Mouse (Mus musculus) layer of hippocampus, postnatal 14 days (tissue): Measurements from ENCODE around the gene Vmn1r9. TPM values are rescaled to one million over a fixed set of nuclear protein-coding genes. Genes with fewer than 3 reads are reported as not detected.
"Not testable (repeated sequence)": the region's sequence is repeated elsewhere in the genome, so short reads cannot be mapped to it uniquely, and the experiment has no call there.

Experiments used
- DNase-seq, 2 experiments: peaks; one replicate each; pipeline ENCODE4 v3.0.0; 2021 to 2022; ENCODE audit warnings: low spot score in 2 of 2, mixed read lengths in 1 of 2
- long read RNA-seq, 2 experiments: library from polyadenylated mRNA; stranded (forward); transcript quantifications; one replicate each; pipeline ENCODE4 v2.0.0; 2021
- total RNA-seq, 2 experiments: library from RNA; stranded (reverse); gene quantifications; 2 replicates each; pipeline ENCODE4 v1.2.3; 2021

Vmn1r9 gene
- not detected for total RNA-seq
- long read RNA-seq, experiment 1 = 0 reads
- long read RNA-seq, experiment 2 = 0 reads

DNA sequence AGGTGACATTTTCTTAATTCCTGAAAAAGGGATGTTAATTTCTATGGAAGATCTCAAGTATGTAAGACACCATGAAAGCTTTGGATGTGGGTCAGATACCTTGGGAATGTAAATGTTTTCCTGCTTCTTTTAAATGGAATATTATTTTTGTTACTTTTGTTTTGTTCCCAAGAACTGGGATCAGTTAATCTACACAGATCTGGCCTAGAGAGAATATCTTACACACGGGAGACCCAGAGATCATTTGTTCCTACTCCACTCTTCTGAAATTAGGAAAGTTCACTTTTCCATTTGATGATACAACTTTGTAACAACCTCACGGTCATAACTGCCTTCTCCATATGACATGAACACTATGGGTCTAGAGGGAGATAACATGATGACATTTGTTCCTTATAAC is at the start of gene Vmn1r9:
Vmn1r9 (plus strand) TSS at position 301 of the 400 bp plus-strand sequence.
- DNase-seq = no peak

- not testable (repeated sequence) for DNase-seq
Measured at GRCm38 (mm10) chr6:57025224-57025623, 41.4 kb upstream of the Vmn1r9 start, which contains the start of gene Vmn1r7. TSS of gene Vmn1r7 (minus strand) at chr6:57025324.

- no peak for DNase-seq
Measured at GRCm38 (mm10) chr6:57031984-57032383, 34.6 kb upstream of the Vmn1r9 start, which contains the start of gene Vmn1r8. TSS of gene Vmn1r8 (plus strand) at chr6:57032284.

- no peak for DNase-seq
Measured at GRCm38 (mm10) chr6:57034674-57035073, 31.9 kb upstream of the Vmn1r9 start.

DNA sequence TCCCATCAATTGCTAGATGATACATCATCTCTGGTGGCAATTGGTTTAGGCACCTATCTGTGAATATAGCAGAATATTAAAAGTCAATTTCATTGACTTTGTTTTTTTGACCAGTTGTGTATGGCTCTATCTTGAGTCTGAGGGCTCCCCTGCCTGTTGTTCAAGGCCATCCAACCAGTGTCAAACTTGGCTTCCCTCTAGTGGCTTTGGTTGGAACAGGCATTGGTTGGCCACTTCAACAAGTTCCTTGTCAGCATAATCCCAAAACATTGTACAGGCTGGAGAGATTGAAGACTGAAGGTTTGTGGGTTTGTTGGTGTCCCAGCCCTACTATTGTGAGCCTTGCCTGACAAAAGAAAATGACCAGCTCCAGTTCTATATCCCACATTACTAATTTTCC is 2.9 kb upstream of the Vmn1r9 start:
- DNase-seq = no peak

GRCm38 (mm10) chr6:57106358-57106757 is 39.8 kb downstream of the Vmn1r9 start:
- no peak for DNase-seq

DNA sequence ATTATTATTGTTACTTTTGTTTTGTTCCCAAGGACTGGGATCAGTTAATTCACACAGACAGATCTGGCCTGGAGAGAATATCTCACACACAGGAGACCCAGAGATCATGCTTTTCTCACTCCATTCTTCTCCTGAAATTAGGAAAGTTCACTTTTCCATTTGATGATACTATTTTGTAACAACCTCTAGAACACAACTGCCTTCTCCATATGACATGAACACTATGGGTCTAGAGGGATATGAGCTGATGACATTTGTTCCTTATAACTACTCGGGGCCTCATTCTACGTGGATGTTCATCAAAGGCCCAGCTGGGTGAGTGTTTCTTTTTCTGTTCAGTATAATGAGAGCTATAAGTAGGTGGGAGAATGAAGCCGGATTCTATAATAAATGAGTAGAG is 42.6 kb downstream of the Vmn1r9 start, which contains the start of gene Vmn1r10:
Vmn1r10 (plus strand) TSS at position 301 of the 400 bp plus-strand sequence.
- no peak for DNase-seq

Other genes with a start within 250 kb of the Vmn1r9 start
- 10 to 100 TPM; 34.7 to 38.7 TPM for gene Fkbp9, start 234.7 kb upstream of the Vmn1r9 start, total RNA-seq
- gene Nt5c3, start 142.9 kb upstream of the Vmn1r9 start, total RNA-seq = 10 to 100 TPM; 43.0 to 43.5 TPM
- under 1 TPM; 0.21 to 0.31 TPM for gene Vmn1r4, start 142.8 kb upstream of the Vmn1r9 start, total RNA-seq
- not detected for gene Vmn1r5, start 96.5 kb upstream of the Vmn1r9 start, total RNA-seq
- not detected for gene Vmn1r6, start 69.5 kb upstream of the Vmn1r9 start, total RNA-seq
- not detected for gene Vmn1r7, start 41.5 kb upstream of the Vmn1r9 start, total RNA-seq
- not detected for gene Vmn1r8, start 34.5 kb upstream of the Vmn1r9 start, total RNA-seq
- gene Vmn1r10, start 42.7 kb downstream of the Vmn1r9 start, total RNA-seq = not detected
- not detected for gene Vmn1r11, start 66.7 kb downstream of the Vmn1r9 start, total RNA-seq
- gene Vmn1r12, start 90.1 kb downstream of the Vmn1r9 start, total RNA-seq = not detected
- not detected for gene Vmn1r13, start 136.5 kb downstream of the Vmn1r9 start, total RNA-seq
- not detected for gene Vmn1r14, start 164.9 kb downstream of the Vmn1r9 start, total RNA-seq
- gene Vmn1r15, start 191.2 kb downstream of the Vmn1r9 start, total RNA-seq = not detected